Mouse (Mus musculus): ENCODE data around the gene Tomt. TPM values are rescaled to one million over a fixed set of nuclear protein-coding genes. Genes with fewer than 3 reads are reported as not detected.

Gene Tomt
- polyA plus RNA-seq, 1 experiment from 2014 or later, result 1.2 TPM

GRCm38 (mm10) chr7:101867482-101867881 lies 38.7 kb downstream of the Tomt start:
- no peak overlapping the region for H3K27ac ChIP-seq
- no peak for DNase-seq (ENCODE audit: extremely low spot score, low spot score)
- WGBS, result 99% methylated on average over 4 of the region's 4 CpGs
- H3K9me3 ChIP-seq, result no peaks in the 10 kb centered on the region
- peaks cover 26% of the 10 kb centered on the region for H3K4me1 ChIP-seq
- no peaks in the 10 kb centered on the region for H3K36me3 ChIP-seq (replicated peaks)
- no peaks in the 10 kb centered on the region for H3K27me3 ChIP-seq (ENCODE audit: poor library complexity, severe bottlenecking)
- no peak overlapping the region for H3K4me3 ChIP-seq

- Histone ChIP-seq H3K4me1 (peaks cover 26% of the 10 kb centered on the region), H3K36me3 (replicated peaks) (no peaks in the 10 kb centered on the region), H3K4me3 (no peak overlapping the region), H3K27ac (peak overlapping the region; percentile 60; the same call in 1 of the 2 replicates), H3K9me3 (no peaks in the 10 kb centered on the region), H3K27me3 (ENCODE audit: poor library complexity, severe bottlenecking) (no peaks in the 10 kb centered on the region)
- 83% methylated on average over 11 of the region's 11 CpGs for WGBS
- DNase-seq (ENCODE audit: extremely low spot score, low spot score), result no peak
These were observed 39.5 kb downstream of the Tomt start for GRCm38 (mm10) chr7:101866491-101867265.

- 83% methylated on average over 3 of the region's 3 CpGs for WGBS
- Histone ChIP-seq H3K27me3 (ENCODE audit: poor library complexity, severe bottlenecking) (no peaks in the 10 kb centered on the region), H3K9me3 (no peaks in the 10 kb centered on the region), H3K36me3 (replicated peaks) (no peaks in the 10 kb centered on the region), H3K4me1 (peaks cover 15% of the 10 kb centered on the region), H3K4me3 (no peak within 1 kb of the TSS), H3K27ac (no peak within 1 kb of the TSS)
- no peak for DNase-seq (ENCODE audit: extremely low spot score, low spot score)
These were observed 42.7 kb downstream of the Tomt start, which contains the start of gene Anapc15 for GRCm38 (mm10) chr7:101863415-101863814. Gene Anapc15 (plus strand): TSS chr7:101863715.

GRCm38 (mm10) chr7:101862291-101862690 lies 43.9 kb downstream of the Tomt start:
- WGBS, result 67% methylated on average over 3 of the region's 3 CpGs
- Histone ChIP-seq H3K4me1 (peaks cover 9% of the 10 kb centered on the region; the same call in 1 of the 2 replicates), H3K9me3 (no peaks in the 10 kb centered on the region), H3K36me3 (replicated peaks) (no peaks in the 10 kb centered on the region), H3K27ac (no peak overlapping the region), H3K4me3 (no peak overlapping the region), H3K27me3 (ENCODE audit: poor library complexity, severe bottlenecking) (no peaks in the 10 kb centered on the region)
- no peak for DNase-seq (ENCODE audit: extremely low spot score, low spot score)

GRCm38 (mm10) chr7:101860978-101861377 lies 45.2 kb downstream of the Tomt start:
- Histone ChIP-seq H3K36me3 (replicated peaks) (no peaks in the 10 kb centered on the region), H3K4me1 (no peaks in the 10 kb centered on the region), H3K27ac (no peak overlapping the region), H3K4me3 (no peak overlapping the region), H3K9me3 (no peaks in the 10 kb centered on the region), H3K27me3 (ENCODE audit: poor library complexity, severe bottlenecking) (no peaks in the 10 kb centered on the region)
- DNase-seq (ENCODE audit: extremely low spot score, low spot score), result no peak

- Histone ChIP-seq H3K4me1 (no peaks in the 10 kb centered on the region), H3K36me3 (replicated peaks) (no peaks in the 10 kb centered on the region), H3K27ac (no peak overlapping the region), H3K4me3 (no peak overlapping the region), H3K9me3 (no peaks in the 10 kb centered on the region), H3K27me3 (ENCODE audit: poor library complexity, severe bottlenecking) (no peaks in the 10 kb centered on the region)
- no peak for DNase-seq (ENCODE audit: extremely low spot score, low spot score)
- WGBS, result 87% methylated on average over 9 of the region's 9 CpGs
These were observed 47.8 kb downstream of the Tomt start for GRCm38 (mm10) chr7:101858362-101858761.

GRCm38 (mm10) chr7:101857094-101857493 lies 49.1 kb downstream of the Tomt start, which contains the start of gene Folr2:
Gene Folr2 (minus strand): TSS chr7:101857194.
- Histone ChIP-seq H3K9me3 (no peaks in the 10 kb centered on the region), H3K27ac (no peak within 1 kb of the TSS), H3K4me3 (no peak within 1 kb of the TSS), H3K36me3 (replicated peaks) (no peaks in the 10 kb centered on the region), H3K4me1 (no peaks in the 10 kb centered on the region), H3K27me3 (ENCODE audit: poor library complexity, severe bottlenecking) (no peaks in the 10 kb centered on the region)
- WGBS, result 91% methylated on average over 4 of the region's 4 CpGs
- no peak for DNase-seq (ENCODE audit: extremely low spot score, low spot score)

- Histone ChIP-seq H3K9me3 (no peaks in the 10 kb centered on the region), H3K27ac (no peak overlapping the region), H3K4me1 (no peaks in the 10 kb centered on the region), H3K4me3 (no peak overlapping the region), H3K36me3 (replicated peaks) (no peaks in the 10 kb centered on the region), H3K27me3 (ENCODE audit: poor library complexity, severe bottlenecking) (no peaks in the 10 kb centered on the region)
- DNase-seq (ENCODE audit: extremely low spot score, low spot score), result no peak
- 88% methylated on average over 2 of the region's 2 CpGs for WGBS
These were observed 52.3 kb downstream of the Tomt start for GRCm38 (mm10) chr7:101853816-101854215.

- Histone ChIP-seq H3K27me3 (ENCODE audit: poor library complexity, severe bottlenecking) (no peaks in the 10 kb centered on the region), H3K36me3 (replicated peaks) (no peaks in the 10 kb centered on the region), H3K4me1 (no peaks in the 10 kb centered on the region), H3K9me3 (no peaks in the 10 kb centered on the region), H3K4me3 (no peak overlapping the region), H3K27ac (no peak overlapping the region)
- no peak for DNase-seq (ENCODE audit: extremely low spot score, low spot score)
- WGBS, result 89% methylated on average over 6 of the region's 6 CpGs
These were observed 53.3 kb downstream of the Tomt start for GRCm38 (mm10) chr7:101852846-101853245.

- Histone ChIP-seq H3K27ac (no peak overlapping the region), H3K27me3 (ENCODE audit: poor library complexity, severe bottlenecking) (no peaks in the 10 kb centered on the region), H3K4me3 (no peak overlapping the region), H3K36me3 (replicated peaks) (no peaks in the 10 kb centered on the region), H3K4me1 (no peaks in the 10 kb centered on the region), H3K9me3 (no peaks in the 10 kb centered on the region)
- 89% methylated on average over 6 of the region's 6 CpGs for WGBS
- DNase-seq (ENCODE audit: extremely low spot score, low spot score), result no peak
These were observed 54.5 kb downstream of the Tomt start for GRCm38 (mm10) chr7:101851689-101852088.

Small RNAs within 50 kb of the gene (microRNA-seq; reads per million reads assigned to microRNA genes)
- not detected for gene Gm22655

Other genes starting within 250 kb of the Tomt start
- 52.3 and 59.9 TPM in 2 replicates for gene Clpb, start 242.7 kb downstream of the Tomt start, polyA plus RNA-seq (2016; fragmentation: Nextera tagmentation; extraction: Ambion mirVana)
- gene Phox2a, start 88.0 kb downstream of the Tomt start, polyA plus RNA-seq (2016; fragmentation: Nextera tagmentation; extraction: Ambion mirVana), result not detected in 2 replicates
- 45.8 and 46.2 TPM in 2 replicates for gene Inppl1, start 68.1 kb downstream of the Tomt start, polyA plus RNA-seq (2016; fragmentation: Nextera tagmentation; extraction: Ambion mirVana)
- gene Folr2, start 49.2 kb downstream of the Tomt start, polyA plus RNA-seq (2016; fragmentation: Nextera tagmentation; extraction: Ambion mirVana), result 0.47 and 0.68 TPM in 2 replicates
- 122 and 127 TPM in 2 replicates for gene Anapc15, start 42.6 kb downstream of the Tomt start, polyA plus RNA-seq (2016; fragmentation: Nextera tagmentation; extraction: Ambion mirVana)
- gene Folr1, start 35.6 kb downstream of the Tomt start, polyA plus RNA-seq (2016; fragmentation: Nextera tagmentation; extraction: Ambion mirVana), result 11.9 and 13.1 TPM in 2 replicates
- gene Lamtor1, start 455 bp downstream of the Tomt start, polyA plus RNA-seq (2016; fragmentation: Nextera tagmentation; extraction: Ambion mirVana), result 157 and 165 TPM in 2 replicates
- gene Lrrc51, start 27.5 kb upstream of the Tomt start, polyA plus RNA-seq (2016; fragmentation: Nextera tagmentation; extraction: Ambion mirVana), result 10.1 and 11.9 TPM in 2 replicates
- gene Numa1, start 27.8 kb upstream of the Tomt start, polyA plus RNA-seq (2016; fragmentation: Nextera tagmentation; extraction: Ambion mirVana), result 95.7 and 96.0 TPM in 2 replicates
- 3.9 TPM in 2 replicates for gene Il18bp, start 112.3 kb upstream of the Tomt start, polyA plus RNA-seq (2016; fragmentation: Nextera tagmentation; extraction: Ambion mirVana)
- gene Rnf121, start 159.1 kb upstream of the Tomt start, polyA plus RNA-seq (2016; fragmentation: Nextera tagmentation; extraction: Ambion mirVana), result 31.1 and 34.2 TPM in 2 replicates
- gene Xndc1, start 159.2 kb upstream of the Tomt start, polyA plus RNA-seq (2016; fragmentation: Nextera tagmentation; extraction: Ambion mirVana), result 48.6 and 50.7 TPM in 2 replicates
- gene Xntrpc, start 159.4 kb upstream of the Tomt start, polyA plus RNA-seq (2016; fragmentation: Nextera tagmentation; extraction: Ambion mirVana), result 1.9 TPM in 2 replicates
- gene Trpc2, start 176.8 kb upstream of the Tomt start, polyA plus RNA-seq (2016; fragmentation: Nextera tagmentation; extraction: Ambion mirVana), result not detected in 2 replicates
- gene Art1, start 195.4 kb upstream of the Tomt start, polyA plus RNA-seq (2016; fragmentation: Nextera tagmentation; extraction: Ambion mirVana), result 0.57 and 1.3 TPM in 2 replicates
- gene Art5, start 203.1 kb upstream of the Tomt start, polyA plus RNA-seq (2016; fragmentation: Nextera tagmentation; extraction: Ambion mirVana), result 2.9 and 3.2 TPM in 2 replicates
- not detected in 2 replicates for gene Chrna10, start 210.5 kb upstream of the Tomt start, polyA plus RNA-seq (2016; fragmentation: Nextera tagmentation; extraction: Ambion mirVana)